Mouse (Mus musculus): Measurements from ENCODE around the gene Fam173a. TPM values are rescaled to one million over a fixed set of nuclear protein-coding genes. Genes with fewer than 3 reads are reported as not detected.
"Not testable (repeated sequence)": the region's sequence is repeated elsewhere in the genome, so short reads cannot be mapped to it uniquely, and the experiment has no call there.

Fam173a gene
- polyA plus RNA-seq, 1 experiment from 2014 or later, result 67.8 TPM

GRCm38 (mm10) chr17:25808028-25808427 is 15.3 kb upstream of the Fam173a start:
- peaks cover 36% of the 10 kb centered on the region for H3K4me1 ChIP-seq
- no peak for DNase-seq (ENCODE audit: low spot score)
- H3K9me3 ChIP-seq, result no peaks in the 10 kb centered on the region
- peaks cover 70% of the 10 kb centered on the region for H3K27me3 ChIP-seq (replicated peaks; ENCODE audit: low read depth, poor library complexity, severe bottlenecking)
- peak overlapping the region; percentile 86; the same call in 1 of the 2 replicates for H3K27ac ChIP-seq (replicated peaks)
- peak overlapping the region; percentile 82 for H3K4me3 ChIP-seq
- H3K36me3 ChIP-seq (replicated peaks), result no peaks in the 10 kb centered on the region
- 36% methylated on average over 5 of the region's 5 CpGs for WGBS

DNA sequence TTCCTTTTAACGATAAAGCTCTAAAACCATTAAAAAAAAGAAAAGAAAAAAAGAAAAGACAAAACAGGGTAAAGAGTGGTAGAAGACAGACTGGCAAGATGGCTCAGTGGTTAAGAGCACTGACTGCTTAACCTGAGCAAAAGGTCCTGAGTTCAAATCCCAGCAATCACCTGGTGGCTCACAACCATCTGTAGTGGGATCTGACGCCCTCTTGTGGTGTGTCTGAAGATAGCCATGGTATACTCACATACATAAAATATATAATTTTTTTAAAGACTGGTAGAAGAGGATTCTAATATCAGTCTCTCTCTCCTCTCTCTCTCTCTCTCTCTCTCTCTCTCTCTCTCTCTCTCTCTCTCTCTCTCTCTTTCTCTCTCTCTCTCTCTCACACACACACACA is 14.8 kb upstream of the Fam173a start:
- H3K9me3 ChIP-seq; H3K4me3 ChIP-seq; DNase-seq (ENCODE audit: low spot score); H3K27ac ChIP-seq (replicated peaks); H3K36me3 ChIP-seq (replicated peaks): not testable (repeated sequence)
- peaks cover 42% of the 10 kb centered on the region for H3K4me1 ChIP-seq
- peaks cover 66% of the 10 kb centered on the region for H3K27me3 ChIP-seq (replicated peaks; ENCODE audit: low read depth, poor library complexity, severe bottlenecking)
- WGBS, result 47% methylated on average over 2 of the region's 2 CpGs

DNA sequence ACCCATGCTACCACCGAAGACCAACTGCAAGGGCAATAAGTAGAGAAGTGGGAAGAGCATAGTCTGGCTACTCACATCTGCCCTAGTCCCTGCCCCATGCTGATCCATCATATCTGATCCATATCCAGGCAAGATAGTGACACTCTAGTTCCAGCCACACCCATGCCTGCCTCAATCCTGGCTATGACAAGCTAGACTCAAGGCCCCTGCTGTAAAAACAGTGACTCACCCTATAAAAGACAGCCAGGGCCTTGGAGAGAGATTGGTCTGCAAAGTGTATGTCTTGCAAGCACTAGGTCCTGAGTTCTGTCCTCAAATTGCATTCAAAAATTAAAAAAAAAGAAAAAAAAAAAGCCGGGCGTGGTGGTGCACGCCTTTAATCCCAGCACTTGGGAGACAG is 13.8 kb upstream of the Fam173a start:
- H3K36me3 ChIP-seq (replicated peaks), result no peaks in the 10 kb centered on the region
- no peaks in the 10 kb centered on the region for H3K9me3 ChIP-seq
- no peak for DNase-seq (ENCODE audit: low spot score)
- no peak overlapping the region for H3K27ac ChIP-seq (replicated peaks)
- WGBS, result 84% methylated on average over 4 of the region's 4 CpGs
- peaks cover 66% of the 10 kb centered on the region for H3K27me3 ChIP-seq (replicated peaks; ENCODE audit: low read depth, poor library complexity, severe bottlenecking)
- no peak overlapping the region for H3K4me3 ChIP-seq
- peaks cover 45% of the 10 kb centered on the region for H3K4me1 ChIP-seq

DNA sequence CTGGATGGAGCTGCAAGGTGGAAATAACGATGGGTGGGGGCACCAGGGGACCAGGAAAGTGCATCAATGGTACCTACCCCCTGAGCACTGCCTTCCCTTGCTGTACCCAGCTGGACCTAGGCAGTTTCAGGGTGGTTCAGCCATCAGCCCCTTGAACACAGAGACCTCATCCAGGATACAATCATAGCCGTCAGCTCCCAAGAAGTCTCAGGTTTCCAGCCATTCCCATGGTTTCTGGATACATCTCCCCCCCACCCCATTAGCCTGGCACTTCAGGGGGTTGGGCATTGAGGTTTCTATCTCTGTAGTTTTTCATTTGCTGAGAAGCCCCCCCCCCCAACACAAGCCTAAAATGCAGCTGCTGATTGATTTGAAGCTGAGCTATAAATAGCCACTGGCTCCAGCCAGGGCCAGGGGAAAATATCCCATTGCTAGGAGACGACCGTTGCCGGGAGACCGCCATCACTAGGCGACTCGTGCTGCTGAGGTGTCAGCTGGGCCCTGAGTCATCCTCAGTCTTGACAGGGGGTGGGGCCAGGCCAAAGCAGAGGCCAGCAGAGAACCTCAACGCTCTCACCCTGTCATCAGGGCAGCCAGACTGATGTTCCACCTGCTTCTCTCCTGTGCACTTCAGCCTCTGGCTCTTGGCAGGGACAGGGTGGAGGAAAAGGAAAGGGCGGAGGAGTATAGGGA is 10.3 kb upstream of the Fam173a start:
- peak overlapping the region; percentile 32; the same call in 1 of the 2 replicates for H3K4me3 ChIP-seq
- peaks cover 16% of the 10 kb centered on the region for H3K4me1 ChIP-seq
- H3K27me3 ChIP-seq (replicated peaks; ENCODE audit: low read depth, poor library complexity, severe bottlenecking), result peaks cover 32% of the 10 kb centered on the region
- WGBS, result 14% methylated on average over 10 of the region's 10 CpGs
- peak; percentile 70 for DNase-seq (ENCODE audit: low spot score)
- no peaks in the 10 kb centered on the region for H3K36me3 ChIP-seq (replicated peaks)
- peak overlapping the region; percentile 66 for H3K27ac ChIP-seq (replicated peaks)
- H3K9me3 ChIP-seq, result no peaks in the 10 kb centered on the region

DNA sequence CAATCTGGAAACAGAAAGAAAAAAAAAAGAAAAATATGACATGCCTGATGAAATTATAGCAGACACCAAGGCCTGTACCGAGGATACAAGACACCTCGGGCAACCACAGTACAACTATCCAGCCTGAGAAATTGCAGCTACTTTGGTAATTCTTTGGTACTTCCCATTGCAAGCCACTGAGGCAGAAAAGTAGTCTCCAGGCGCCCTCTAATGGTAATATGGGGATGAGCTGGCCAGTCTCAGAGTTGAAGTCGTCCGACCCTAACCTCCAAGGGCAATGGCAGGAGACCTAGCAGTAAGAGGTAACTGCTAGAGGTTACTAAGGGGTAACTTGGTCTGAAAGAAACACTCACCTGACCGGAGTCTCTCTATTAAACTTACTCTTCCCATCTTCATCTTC is 8.3 kb upstream of the Fam173a start:
- peak; percentile 75 for DNase-seq (ENCODE audit: low spot score)
- H3K27me3 ChIP-seq (replicated peaks; ENCODE audit: low read depth, poor library complexity, severe bottlenecking), result peaks cover 25% of the 10 kb centered on the region
- peaks cover 4% of the 10 kb centered on the region; the same call in 1 of the 2 replicates for H3K36me3 ChIP-seq (replicated peaks)
- no peaks in the 10 kb centered on the region for H3K9me3 ChIP-seq
- peaks cover 30% of the 10 kb centered on the region for H3K4me1 ChIP-seq
- WGBS, result 8% methylated on average over 6 of the region's 6 CpGs
- H3K4me3 ChIP-seq, result no peak overlapping the region
- H3K27ac ChIP-seq (replicated peaks), result no peak overlapping the region

GRCm38 (mm10) chr17:25796951-25797369 is 4.3 kb upstream of the Fam173a start, which contains the start of gene Metrn:
TSS of gene Metrn (minus strand) at chr17:25797136.
- H3K36me3 ChIP-seq (replicated peaks), result peaks cover 25% of the 10 kb centered on the region
- H3K9me3 ChIP-seq, result no peaks in the 10 kb centered on the region
- peak within 1 kb of the TSS; percentile 91 for H3K27ac ChIP-seq (replicated peaks)
- under 1% methylated on average over 35 of the region's 35 CpGs for WGBS
- peaks cover 53% of the 10 kb centered on the region for H3K4me1 ChIP-seq
- H3K4me3 ChIP-seq, result peak within 1 kb of the TSS; percentile 77
- H3K27me3 ChIP-seq (replicated peaks; ENCODE audit: low read depth, poor library complexity, severe bottlenecking), result peaks cover 6% of the 10 kb centered on the region; the same call in 1 of the 2 replicates
- DNase-seq (ENCODE audit: low spot score), result peak; percentile 96

DNA sequence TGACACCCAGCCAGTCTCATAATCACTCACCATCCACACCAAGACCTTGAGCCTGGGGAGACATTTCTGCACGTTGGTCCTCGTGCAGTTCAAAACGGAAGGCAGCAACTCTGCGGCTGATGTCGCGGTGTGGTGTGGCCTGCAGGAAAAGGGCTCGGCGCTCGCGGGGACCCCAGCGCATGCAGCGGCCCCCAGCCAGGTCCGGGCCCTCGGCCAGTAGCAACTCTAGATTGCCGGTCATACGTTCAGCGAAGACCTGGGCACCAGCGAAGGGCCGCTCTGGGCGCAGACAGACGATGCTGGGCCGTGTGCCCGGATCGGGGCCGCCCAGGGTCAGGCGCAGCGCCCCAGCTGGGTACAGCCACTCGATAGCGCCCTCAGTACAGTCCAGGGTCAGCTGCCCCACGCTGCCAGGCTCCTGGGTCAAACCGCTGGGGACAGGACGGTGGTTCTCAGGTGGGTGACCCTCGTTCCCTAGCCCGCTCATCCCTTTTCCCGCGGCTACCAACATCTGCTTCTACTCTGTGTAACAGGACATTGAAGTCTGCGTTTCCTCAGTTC is 3.6 kb upstream of the Fam173a start:
- no peak for DNase-seq (ENCODE audit: low spot score)
- no peaks in the 10 kb centered on the region for H3K27me3 ChIP-seq (replicated peaks; ENCODE audit: low read depth, poor library complexity, severe bottlenecking)
- H3K36me3 ChIP-seq (replicated peaks), result peaks cover 25% of the 10 kb centered on the region
- peak overlapping the region; percentile 77 for H3K4me3 ChIP-seq
- no peaks in the 10 kb centered on the region for H3K9me3 ChIP-seq
- under 1% methylated on average over 37 of the region's 37 CpGs for WGBS
- H3K4me1 ChIP-seq, result peaks cover 60% of the 10 kb centered on the region
- H3K27ac ChIP-seq (replicated peaks), result peak overlapping the region; percentile 91

GRCm38 (mm10) chr17:25795609-25796092 is 3.0 kb upstream of the Fam173a start, which contains the start of gene AC134908.4:
TSS of gene AC134908.4 (minus strand) at chr17:25795659.
- Histone ChIP-seq H3K4me3 (peak within 1 kb of the TSS; percentile 77), H3K4me1 (peaks cover 66% of the 10 kb centered on the region), H3K27me3 (replicated peaks; ENCODE audit: low read depth, poor library complexity, severe bottlenecking) (no peaks in the 10 kb centered on the region), H3K9me3 (no peaks in the 10 kb centered on the region), H3K27ac (replicated peaks) (peak within 1 kb of the TSS; percentile 91), H3K36me3 (replicated peaks) (peaks cover 25% of the 10 kb centered on the region)
- DNase-seq (ENCODE audit: low spot score), result peak; percentile 90
- WGBS, result 4% methylated on average over 6 of the region's 6 CpGs

DNA sequence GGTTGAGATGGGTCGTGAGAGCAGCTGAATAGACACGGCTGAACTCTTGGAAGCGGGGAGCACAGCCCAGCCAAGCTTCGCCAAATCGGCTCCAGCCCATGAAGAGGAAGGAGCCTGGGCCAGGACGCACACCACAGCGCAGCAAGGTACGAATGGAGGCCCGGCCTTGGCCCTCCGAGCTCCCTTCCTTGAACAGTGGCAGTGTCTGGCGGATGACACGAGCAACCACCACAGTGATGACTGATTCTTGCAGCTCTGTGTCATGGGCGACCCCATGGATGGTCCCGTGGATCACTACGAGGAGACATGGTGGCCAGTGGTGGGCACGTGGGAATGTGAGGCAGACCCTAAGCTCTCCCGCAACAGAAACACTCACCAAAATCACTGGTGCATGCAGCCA is 2.3 kb upstream of the Fam173a start:
- Histone ChIP-seq H3K27me3 (replicated peaks; ENCODE audit: low read depth, poor library complexity, severe bottlenecking) (no peaks in the 10 kb centered on the region), H3K27ac (replicated peaks) (peak overlapping the region; percentile 91), H3K4me3 (peak overlapping the region; percentile 77), H3K36me3 (replicated peaks) (peaks cover 30% of the 10 kb centered on the region), H3K4me1 (peaks cover 70% of the 10 kb centered on the region), H3K9me3 (no peaks in the 10 kb centered on the region)
- WGBS, result 66% methylated on average over 17 of the region's 17 CpGs
- no peak for DNase-seq (ENCODE audit: low spot score)

- DNase-seq (ENCODE audit: low spot score), result no peak
- no peaks in the 10 kb centered on the region for H3K9me3 ChIP-seq
- 44% methylated on average over 13 of the region's 13 CpGs for WGBS
- peaks cover 38% of the 10 kb centered on the region for H3K36me3 ChIP-seq (replicated peaks)
- H3K4me3 ChIP-seq, result peak overlapping the region; percentile 77
- no peaks in the 10 kb centered on the region for H3K27me3 ChIP-seq (replicated peaks; ENCODE audit: low read depth, poor library complexity, severe bottlenecking)
- peaks cover 70% of the 10 kb centered on the region for H3K4me1 ChIP-seq
- peak overlapping the region; percentile 91 for H3K27ac ChIP-seq (replicated peaks)
Measured at GRCm38 (mm10) chr17:25794197-25794596, 1.5 kb upstream of the Fam173a start.

DNA sequence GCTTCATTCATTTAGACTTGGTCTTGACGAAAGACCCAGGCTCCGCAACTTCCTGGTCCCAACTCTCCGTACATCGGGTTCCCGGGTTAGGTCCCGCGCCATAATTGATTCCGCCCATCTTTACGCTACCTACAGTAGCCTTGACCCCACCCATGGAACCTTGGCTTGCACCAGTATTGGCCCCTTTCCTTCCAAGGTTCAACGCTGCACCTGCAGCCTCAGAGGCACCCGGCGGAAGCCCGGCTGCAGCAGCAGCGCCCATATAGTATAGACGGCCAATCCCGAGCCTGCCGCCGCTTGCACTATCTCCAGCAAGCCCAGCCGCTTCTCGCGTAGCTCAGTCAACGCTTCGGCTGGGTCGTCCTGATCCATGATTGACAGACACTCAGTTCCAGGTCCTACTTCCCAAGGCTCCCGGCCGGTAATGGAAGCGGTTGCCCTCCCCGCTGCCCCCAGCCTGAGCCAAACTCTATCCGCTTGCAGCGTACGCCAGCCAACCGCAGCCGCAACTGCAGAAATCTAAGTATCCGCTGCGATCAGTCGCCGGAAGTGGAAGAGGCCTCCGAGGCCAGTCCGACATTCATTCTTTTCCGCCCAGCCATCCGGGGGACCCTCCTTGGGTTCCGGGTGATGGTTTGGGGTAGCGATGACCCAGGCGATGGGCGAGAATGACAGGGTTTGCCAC is 716 bp downstream of the Fam173a start:
- Histone ChIP-seq H3K4me1 (peaks cover 62% of the 10 kb centered on the region), H3K27ac (replicated peaks) (peak overlapping the region; percentile 91), H3K36me3 (replicated peaks) (peaks cover 57% of the 10 kb centered on the region), H3K4me3 (peak overlapping the region; percentile 77), H3K27me3 (replicated peaks; ENCODE audit: low read depth, poor library complexity, severe bottlenecking) (no peaks in the 10 kb centered on the region), H3K9me3 (no peaks in the 10 kb centered on the region)
- whole genome bisulfite sequencing, result under 1% methylated on average over 45 of the region's 45 CpGs
- DNase-seq (ENCODE audit: low spot score), result peak; percentile 86

DNA sequence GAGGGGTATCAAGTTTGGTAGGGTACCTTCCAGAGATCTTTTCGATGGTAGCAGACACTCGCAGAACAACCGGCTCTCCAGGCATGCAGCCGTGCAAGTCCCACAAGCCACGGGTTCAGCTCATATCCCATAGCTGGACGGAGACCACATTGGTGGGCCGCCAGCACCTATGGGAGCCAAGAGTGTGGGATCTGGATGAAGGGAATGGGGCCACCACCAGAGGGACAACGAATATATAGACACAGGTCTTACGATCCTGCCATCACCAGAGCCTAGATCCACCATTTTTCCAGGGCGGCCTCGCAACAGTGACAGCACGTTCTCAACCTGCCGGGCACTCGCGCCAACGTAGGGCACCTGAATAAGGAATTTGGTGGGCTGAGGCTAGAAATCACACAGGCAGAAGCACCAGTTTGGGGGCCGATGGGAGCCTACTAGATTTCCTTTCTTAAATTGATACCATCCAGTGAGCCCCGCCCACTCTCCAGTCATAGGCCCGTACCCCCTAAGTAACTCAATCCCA is 1.3 kb downstream of the Fam173a start:
- Histone ChIP-seq H3K4me3 (peak overlapping the region; percentile 77), H3K36me3 (replicated peaks) (peaks cover 60% of the 10 kb centered on the region), H3K4me1 (peaks cover 60% of the 10 kb centered on the region), H3K9me3 (no peaks in the 10 kb centered on the region), H3K27ac (replicated peaks) (peak overlapping the region; percentile 91), H3K27me3 (replicated peaks; ENCODE audit: low read depth, poor library complexity, severe bottlenecking) (no peaks in the 10 kb centered on the region)
- DNase-seq (ENCODE audit: low spot score), result no peak
- WGBS, result 30% methylated on average over 19 of the region's 19 CpGs
